Mouse (Mus musculus) CD4-positive helper T cell, adult 2 months (primary cell): ENCODE data around the gene Adam15.
A peak's percentile ranks its signal among the peaks of the same experiment; 100 is the strongest.

Experiments used
- DNase-seq: peaks from one replicate; pipeline ENCODE4 v3.0.0-alpha.2; 2012; ENCODE audit warnings: low read depth, missing footprints, low spot score

The Adam15 gene

DNA sequence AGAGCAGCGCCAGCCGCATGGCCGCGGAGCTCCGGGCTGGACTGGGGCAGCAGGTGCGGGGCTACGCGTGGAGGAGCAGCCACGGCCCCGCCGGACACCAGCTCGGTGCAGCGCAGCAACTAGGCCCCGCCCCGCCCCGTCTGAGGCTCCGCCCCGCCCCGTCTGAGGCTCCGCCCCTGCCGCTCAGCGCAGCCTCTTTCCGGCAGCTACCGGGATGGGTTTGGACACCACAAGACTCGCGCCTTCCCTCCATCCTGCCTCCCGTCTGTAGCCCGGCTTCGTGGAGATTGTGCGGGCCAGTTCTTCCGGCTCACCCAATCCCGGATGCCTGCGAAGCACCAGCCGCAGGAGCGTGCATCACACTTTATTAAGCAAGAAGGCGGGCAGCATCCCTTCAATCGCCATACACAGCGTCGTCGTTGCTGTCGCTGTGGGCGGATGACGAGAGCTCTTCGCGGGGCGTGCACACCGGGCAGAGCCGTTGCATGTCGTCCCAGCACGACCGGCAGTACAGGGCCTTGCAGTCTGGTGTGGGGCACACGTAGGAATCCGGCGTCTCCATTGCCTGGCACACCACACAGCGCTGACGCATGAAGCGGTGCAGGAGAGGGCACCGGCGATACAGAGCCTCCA is at the start of gene Adam15:
TSS of gene Adam15 (minus strand) at position 128 of the 633 bp plus-strand sequence.
- peak; percentile 92 for DNase-seq

DNA sequence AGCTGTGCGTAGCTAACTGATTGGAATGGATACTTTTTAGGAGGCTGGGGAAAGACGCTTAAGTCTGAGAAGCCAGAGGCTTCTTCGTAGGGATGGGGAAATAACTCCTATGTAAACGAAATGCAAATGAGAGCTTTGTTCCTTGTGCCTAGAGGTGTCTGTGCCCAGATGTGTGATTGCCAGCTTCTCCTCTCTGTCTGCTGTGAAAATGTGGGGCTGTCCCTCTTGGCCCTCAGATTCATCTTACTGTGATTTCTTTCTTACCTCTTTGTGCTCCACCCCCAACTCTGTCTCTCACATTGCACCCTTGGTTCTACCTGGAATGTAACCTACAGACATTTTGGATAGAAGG is 46.8 kb upstream of the Adam15 start:
- no peak for DNase-seq

DNA sequence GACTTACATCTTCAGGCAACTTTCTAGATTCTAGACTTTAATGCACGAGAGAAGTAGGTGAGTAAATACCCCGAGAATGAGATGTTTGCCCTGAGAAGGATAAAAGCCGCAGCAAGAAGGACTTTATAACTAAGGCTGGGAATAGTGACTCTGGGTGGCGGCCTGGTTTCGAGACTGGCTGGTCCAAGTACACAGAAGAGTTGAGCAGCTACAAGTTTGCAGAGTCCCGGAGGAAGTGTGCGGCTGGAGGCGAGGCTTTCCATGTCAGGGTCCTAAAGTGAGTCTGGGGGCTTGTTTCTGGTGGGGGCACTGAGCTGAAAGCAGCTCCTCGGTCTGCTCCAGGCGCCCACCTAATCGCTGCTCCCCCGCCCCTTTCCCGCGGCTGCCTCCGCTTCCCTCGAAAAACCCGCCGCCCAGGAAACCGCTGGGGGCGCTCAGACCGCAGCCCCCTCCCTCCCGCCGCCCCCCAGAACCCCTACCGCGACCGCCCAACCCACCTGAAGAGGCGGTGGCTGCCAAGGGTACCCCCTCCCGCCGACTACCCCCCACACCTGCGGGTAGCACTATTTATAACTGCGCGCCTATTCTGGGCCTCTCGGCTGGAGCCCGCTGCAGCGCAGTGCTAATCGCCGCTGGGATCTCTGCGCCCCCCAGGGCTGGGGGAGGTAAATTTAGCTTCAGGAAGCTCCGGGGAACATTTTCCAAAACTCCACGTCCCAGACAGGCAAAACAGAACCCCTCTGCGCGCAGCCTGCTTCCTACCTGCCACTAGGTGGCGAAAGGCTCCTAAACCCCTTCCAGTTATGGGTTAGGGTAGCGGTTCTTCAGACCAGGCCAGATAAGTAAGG is 46.2 kb upstream of the Adam15 start:
- peak; percentile 71 for DNase-seq

DNA sequence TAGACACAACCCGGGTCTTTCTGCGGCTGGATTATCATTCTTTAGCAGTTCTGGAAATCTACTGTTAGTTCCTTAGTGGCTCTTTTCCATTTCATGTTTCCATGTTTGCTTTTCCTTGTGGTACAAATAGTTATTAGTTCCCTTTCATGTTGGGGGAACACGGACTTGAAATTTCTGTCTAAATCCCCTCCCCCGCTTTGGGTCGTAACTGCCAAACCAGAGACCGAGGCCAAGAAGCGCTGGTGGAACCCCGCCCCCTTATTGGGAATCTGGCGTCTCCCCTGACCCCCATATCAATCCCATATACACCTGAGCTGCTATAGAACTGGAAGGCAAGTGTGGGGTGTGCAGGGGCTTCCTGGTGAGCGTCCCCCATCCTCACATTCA is 45.6 kb upstream of the Adam15 start:
- DNase-seq = no peak

DNA sequence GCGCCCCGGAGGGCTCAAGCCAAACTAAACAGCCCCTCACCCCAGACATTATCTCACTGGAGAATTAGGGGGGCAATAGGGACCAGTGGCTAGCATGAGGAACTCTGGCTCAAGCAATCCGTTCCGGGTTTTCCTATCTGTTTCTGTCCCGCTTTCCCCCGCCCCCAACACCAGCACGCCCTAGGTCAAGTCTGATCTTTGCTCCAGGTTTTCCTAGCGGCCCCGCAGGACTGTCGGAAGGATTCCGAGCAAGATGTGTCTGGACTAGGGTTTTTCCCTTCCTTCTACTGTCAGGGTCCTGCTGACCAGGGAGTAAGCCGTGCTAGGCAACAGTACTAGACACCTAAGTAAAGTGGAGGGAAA is 45.1 kb upstream of the Adam15 start:
- no peak for DNase-seq

DNA sequence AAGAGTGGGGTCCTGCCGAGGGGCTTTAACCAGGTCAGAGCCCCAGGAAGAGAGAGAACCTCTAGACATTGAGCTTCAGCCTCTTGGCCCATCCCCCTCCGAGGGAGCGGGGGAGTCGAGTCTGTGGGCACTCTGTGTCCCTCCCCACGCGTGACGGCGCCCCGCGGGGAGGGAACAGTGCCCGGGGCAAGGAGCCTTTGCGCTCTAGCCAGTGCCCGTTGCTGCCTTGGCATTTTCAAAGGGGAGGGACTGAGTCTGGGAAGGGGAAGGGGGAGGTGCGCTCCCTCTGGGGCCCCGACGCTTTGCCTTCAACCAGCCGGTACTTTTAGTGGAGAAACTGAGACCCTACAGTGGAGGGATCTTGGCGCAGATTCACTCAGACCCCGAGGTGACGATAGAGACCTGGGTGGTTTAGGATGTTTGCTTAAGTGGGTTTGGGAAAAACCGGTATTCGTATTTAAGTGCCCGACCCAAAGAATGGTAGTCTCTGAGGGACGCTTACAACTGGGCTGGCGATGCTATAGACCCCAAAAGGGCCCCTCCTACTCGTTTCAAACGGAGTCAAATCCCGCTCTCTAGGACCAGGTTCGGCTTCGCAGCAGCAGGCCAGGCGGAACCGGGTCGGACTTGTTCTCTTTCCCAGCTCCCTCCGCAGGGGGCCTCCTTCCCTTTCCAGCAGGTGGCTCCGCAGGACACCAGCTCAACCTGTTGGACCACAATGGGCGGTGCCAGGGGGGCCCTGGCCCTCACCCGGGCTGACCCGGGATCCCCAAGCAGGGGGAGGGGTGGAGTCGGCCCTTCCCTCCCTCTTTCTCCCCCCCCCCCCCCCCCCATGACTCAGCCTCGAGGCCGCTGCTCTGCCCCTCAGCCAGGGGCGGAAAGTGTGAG is 44.5 kb upstream of the Adam15 start, which contains the start of gene Zbtb7b:
TSS of gene Zbtb7b (minus strand) at position 771 of the 888 bp plus-strand sequence.
- peak; percentile 80 for DNase-seq

DNA sequence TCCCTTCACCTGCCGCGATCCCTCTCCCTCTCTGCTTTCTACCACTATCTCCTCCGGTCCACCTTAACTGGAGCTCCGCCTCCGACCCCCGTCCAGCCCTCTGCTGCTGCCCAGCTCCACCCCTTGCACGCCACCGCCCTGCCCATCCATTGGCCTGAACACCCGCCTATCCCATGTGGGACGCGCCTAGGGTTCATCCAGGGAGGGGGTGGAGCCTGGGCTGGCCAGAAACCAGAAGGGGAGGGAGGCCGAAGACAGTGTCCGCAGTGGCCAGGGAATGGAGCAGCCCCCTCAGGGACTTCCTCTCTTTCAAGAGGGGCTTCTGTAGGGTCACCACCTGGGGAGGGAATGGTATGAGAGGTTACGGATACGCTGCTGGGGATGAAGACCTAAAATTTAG is 43.8 kb upstream of the Adam15 start:
- DNase-seq = peak; percentile 94

DNA sequence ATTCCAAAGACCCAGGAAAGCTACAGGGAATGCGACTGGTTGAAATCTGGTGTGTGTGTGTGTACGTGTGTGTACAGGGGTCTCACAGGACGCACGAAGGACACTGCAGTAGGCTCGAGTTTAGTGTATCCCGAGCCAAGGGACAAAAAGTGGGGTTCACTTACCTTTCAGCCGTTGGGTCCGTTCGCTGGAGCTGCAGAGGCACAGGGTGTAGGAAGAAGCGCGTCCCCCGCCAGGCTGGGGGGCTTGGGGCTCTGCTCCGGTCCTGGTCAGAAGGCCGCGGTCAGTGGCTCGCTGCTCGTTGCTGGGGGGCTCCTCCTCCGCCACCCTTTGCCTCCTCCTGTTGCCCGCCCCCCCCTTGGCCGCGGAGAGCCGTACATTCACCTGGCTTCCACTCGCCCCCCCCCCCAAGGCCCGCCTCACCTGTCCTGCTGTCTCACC is 43.1 kb upstream of the Adam15 start:
- DNase-seq = peak; percentile 49

DNA sequence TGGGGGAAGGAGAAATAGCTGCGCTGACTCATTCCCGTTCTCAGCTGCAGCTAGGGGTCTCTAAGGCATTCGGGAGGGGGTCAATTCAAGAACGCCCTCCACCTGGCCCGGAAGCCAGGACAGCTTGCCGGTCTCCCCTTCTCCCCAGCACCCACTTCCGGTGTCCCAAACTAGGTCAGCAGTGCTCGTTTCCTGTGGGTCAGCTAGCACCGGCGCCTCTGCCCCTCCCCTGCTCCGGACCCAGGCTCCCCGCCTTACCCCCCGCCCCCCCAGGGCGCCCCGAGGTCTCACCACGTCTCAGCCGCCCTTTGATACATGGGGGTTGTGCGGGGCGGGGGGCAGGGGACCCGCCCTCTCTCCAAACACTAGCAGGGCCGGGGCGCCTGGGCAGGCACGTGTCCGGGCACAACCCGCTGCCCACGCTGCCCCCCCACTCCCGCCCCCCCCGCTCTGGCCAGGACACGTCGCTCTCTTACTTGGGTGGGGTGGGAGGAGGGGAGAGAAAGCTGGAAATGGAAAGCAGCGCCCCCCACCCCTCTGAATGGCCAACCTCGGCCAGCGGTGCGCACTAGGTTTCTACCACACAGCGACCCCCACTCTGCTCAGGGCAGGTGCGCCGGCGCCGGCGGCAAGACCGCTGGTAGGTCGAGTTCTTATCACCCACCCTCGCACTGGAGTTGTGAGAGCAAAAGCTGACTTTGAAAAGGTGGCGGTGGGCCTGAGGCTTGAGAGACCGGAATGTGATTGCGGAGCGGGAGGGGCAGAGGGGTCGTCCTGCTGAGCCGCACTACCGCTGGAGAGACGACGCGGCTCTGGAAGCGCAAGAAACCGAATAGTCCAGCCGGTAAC is 42.1 kb upstream of the Adam15 start:
- peak; percentile 46 for DNase-seq

DNA sequence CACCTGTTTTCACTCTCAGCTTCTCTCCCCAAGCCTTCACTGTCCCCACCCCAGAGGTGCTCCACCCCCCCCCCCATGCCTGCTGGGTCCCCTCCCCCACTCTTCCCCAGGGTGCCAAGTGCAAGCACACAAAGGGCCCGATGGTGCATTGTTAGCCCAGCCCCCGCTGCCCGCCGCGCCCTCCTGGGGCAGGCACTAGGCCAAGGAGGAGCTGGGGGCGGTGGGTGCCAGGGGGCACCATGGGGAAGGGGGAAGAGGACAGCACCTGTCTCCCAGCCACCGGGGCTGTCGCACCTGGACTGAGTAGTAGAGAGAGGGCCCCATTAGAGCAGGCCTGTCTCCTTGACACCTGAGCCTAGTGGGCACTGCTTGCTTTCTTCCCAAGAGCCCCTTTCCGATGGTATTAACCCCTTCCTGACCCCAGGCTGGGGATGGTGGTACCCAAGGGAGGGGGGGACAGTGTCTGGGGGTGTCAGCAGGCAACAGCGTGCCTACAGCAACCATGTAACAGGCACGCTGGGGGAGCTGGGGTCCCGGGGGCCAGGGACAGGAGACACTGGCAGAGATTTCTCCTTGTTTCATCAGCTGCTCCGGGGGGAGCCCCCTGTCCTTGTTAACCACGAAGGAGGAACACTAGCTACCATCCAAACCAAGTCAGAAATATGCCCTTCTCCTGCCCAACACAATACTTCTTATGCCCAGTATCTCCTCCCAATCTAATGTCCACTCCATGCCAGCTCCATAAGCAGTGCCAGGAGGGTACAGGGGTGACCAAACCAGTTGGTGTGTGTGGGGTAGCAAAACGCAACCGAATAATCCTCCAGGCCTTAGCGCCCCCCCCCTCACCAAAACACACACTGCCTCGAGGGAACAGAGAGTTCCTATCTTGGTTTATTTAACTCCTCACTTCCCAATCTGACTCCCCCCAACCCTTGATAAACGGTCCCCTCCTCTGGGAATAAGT is 41.2 kb upstream of the Adam15 start:
- peak; percentile 53 for DNase-seq

DNA sequence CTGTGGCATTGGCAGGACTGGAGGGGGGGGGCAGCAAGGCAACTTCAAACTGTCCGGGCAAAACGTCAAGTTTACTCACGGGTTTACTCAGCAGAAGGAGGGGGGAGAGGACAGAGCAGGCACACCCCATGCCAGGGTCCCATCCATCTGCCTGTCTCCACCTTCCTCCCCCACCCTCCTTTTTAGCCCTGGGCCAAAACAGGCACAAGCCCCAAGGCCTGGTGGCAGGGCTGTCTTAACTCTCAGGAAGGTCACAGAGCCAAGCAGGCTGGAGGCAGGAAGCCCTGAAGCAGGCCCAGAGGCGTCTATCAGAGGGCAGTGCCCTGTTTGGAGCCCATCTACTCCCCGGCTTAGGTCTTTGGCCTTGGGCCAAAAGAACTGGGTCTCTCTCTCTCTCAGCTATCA is 40.3 kb upstream of the Adam15 start:
- DNase-seq = peak; percentile 59

DNA sequence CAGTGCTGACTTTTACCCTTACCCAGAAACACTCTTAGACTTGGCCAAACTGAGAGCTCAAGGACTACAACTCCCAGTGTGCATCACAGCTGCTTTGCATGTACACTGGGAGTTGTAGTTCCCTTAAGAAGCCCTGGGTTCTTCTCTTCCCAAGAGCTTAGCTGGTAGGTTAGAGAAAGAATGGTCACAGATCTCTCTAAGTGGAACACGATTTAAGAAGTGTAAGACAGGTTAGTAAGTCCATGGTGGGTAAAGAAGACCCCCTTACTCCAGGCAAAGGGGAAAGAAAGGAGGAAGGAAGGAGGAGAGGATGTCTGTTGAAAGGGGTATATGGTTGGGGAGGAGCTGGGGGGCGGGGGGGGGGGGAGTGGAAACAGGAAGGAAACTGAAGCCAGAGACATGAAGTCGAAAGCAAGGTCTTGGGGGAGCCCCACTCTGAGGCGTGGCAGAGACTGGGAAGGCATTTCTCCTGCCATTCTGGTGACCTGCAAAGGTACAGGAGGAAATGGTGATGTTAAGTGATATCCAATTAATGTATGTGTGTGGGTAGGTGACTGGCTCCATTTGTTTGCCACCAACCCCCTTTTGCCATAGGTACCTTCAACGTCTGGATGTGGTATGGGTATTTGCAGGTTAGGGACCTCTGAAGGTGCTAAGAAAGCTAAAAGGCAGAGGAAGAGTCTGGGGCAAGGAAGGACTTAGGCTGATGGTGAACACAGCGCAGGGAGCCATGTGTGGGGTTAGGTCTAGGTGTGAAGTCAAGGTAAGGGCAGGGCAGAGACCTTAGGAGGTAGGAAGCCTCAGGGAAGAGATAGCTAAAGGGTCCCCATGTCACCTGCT is 39.3 kb upstream of the Adam15 start:
- DNase-seq = peak; percentile 85

DNA sequence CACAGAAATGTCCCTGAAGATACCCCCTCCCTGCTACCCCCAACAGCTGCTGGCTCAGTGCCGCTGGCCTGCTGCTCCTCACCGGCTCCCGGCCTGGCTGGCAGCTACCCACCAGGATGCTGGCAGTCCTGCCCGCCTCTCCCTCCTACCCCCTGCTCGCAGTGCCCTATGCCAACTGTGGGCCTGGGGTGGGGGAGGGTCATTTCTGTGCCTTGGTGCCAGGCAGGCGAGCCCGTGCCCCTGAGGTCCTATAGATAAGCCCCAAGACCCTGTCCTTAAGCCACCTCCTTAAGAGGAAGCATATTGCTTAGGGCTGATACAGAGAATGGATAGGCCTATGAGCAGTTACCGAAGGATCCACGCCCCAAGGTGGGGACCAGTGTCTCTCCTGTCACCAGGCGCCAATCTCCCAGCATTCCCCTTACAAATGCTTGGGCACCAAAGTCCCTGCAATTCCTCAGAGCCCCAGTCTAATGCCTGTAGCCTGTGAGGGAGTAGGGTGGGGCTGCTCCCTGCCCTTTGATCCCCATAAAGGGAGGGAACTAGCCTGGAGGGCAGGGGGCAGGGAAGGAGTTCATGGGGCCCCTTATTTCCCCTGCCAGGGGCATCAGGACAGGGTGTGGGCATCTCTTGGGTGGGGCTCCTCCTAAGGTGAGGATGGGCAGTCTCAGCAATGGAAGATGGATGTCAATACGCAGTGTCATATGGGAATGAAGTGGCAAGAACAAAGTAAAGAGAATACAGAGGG is 38.5 kb upstream of the Adam15 start:
- DNase-seq = peak; percentile 42

DNA sequence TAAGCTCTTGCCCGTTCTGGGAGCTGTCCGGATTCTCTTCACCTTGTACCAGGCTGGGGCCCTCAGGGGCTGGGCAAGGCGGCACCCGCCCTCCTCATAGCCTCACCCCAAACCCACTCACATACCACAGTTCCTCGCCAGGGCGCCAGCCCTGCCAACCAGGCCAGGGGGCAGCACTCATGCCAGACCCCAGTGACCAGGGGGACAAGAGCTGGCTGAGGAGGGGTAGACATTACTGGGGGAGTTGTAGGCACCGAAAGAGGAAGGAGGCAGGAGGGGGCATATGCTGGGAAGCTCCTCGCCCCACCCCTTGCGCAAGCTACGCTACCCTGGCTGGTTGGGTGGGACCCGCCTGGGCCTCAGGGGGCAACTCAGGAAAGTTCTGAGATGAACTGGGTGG is 37.8 kb upstream of the Adam15 start:
- peak; percentile 38 for DNase-seq

DNA sequence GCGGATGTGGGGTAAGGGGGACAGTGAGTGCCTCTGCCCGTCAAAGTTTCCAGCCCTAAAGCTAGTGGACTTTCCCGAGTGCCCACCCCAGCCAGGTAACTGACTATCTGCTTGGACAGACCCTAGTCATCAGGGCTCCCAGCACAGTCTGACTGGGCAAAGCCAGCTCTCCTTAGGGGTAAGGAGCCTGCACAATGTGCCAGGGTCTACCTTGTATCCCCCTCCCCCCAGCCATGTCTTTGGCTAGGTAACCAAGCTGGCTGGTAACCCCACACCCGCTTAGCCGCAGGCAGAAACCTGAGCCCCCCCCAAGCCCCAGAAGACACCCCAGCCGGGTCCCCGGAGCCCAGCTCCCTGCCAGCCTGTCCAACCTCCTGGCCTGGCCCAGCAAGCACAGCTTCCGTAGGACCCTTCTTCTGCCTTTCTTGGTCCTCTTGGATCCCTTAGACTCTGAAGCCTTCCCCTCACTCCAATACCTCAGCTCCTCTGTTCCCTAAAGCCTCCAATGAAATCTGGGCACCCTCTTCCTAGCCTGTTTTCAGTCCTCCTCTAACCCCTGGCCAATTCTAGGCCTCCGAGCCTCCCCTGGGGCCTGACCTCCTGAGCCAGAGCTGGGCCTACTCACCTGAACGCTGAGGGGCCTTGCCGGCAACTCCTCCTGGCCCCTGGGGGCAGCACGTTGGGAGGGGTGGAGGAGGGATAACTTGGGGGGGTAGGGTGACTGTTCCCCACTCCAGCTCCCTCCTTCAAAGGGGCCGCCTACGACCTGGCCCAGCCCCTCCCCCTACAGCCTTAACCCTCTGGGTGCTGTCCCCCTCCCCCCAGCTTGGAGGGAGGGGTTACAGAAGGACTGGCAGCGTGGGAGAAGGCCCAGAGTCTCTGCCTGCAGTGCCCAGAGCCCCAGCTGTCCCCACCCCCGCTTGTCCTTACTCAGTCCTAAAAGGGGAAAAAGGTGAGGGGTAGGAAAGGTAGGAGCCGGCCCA is 36.9 kb upstream of the Adam15 start:
- peak; percentile 84 for DNase-seq

DNA sequence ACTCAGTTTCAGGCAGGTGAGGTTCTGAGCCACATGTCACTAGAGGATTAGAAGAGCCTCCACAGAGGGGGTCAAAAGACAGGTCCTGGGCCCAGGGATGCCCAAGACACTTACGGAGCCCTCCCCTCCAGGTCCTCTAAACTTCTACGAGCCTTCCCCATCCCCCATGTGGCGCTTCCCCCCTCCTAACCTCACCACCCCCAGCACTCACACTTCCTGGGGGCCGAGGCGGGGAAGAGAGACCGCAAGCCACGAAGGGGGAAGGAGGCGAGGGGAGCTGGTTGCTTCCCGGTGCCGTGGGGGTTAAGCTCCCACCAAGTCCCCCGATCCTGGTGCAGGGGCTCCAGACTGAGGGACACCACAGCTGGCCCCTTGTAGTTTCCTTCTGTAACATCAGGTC is 35.7 kb upstream of the Adam15 start:
- peak; percentile 62 for DNase-seq
